Mouse (Mus musculus) heart, postnatal 0 days (tissue): ENCODE measurements around the gene Iqcg. TPM values are rescaled to one million over a fixed set of nuclear protein-coding genes. Genes with fewer than 3 reads are reported as not detected.

Experiments used
- ATAC-seq: fragments of 200-750 bp; cut with Nextera tagmentation; 2 replicates; pipeline ENCODE4 v1.8.0; 2017; ENCODE audit warnings: low read depth, moderate number of reproducible peaks, moderate library complexity; ENCODE audit not compliant: insufficient read depth
- DNase-seq: peaks from one replicate; pipeline ENCODE4 v3.0.0-alpha.2; 2016; ENCODE audit warnings: low spot score
- H3K27ac ChIP-seq: fragments of 300-500 bp; sonication (generic); 2 replicates; pipeline ENCODE4 v1.5.1; 2014; ENCODE audit warnings: low read depth, mild to moderate bottlenecking
- H3K27me3 ChIP-seq: fragments of 300-500 bp; sonication (generic); 2 replicates; pipeline ENCODE4 v1.6.1; 2014; ENCODE audit warnings: low read length, mixed read lengths; ENCODE audit not compliant: control insufficient read depth, insufficient read depth
- H3K36me3 ChIP-seq: fragments of 300-500 bp; sonication (generic); replicated peaks from 2 replicates; pipeline ENCODE4 v1.6.1; 2014; ENCODE audit warnings: low read length, mixed read lengths; ENCODE audit not compliant: control insufficient read depth, insufficient read depth
- H3K4me1 ChIP-seq: fragments of 300-500 bp; sonication (generic); 2 replicates; pipeline ENCODE4 v1.6.1; 2014; ENCODE audit warnings: antibody characterized with exemption; ENCODE audit not compliant: control insufficient read depth, insufficient read depth
- H3K4me2 ChIP-seq: fragments of 300-500 bp; sonication (generic); 2 replicates; pipeline ENCODE4 v1.6.1; 2014; ENCODE audit warnings: low read depth, mild to moderate bottlenecking, low read length, moderate library complexity
- H3K4me3 ChIP-seq: fragments of 300-500 bp; sonication (generic); 2 replicates; pipeline ENCODE4 v1.5.1; 2014; ENCODE audit warnings: low read depth, low read length
- H3K9ac ChIP-seq: fragments of 300-500 bp; sonication (generic); replicated peaks from 2 replicates; pipeline ENCODE4 v1.6.1; 2014; ENCODE audit warnings: low read depth, low read length, mixed read lengths
- H3K9me3 ChIP-seq: fragments of 300-500 bp; sonication (generic); replicated peaks from 2 replicates; pipeline ENCODE4 v1.6.1; 2016; ENCODE audit warnings: low read length; ENCODE audit not compliant: control insufficient read depth
- CTCF ChIP-seq: IDR thresholded peaks from 2 replicates; pipeline ENCODE4 v1.5.1; 2016; ENCODE audit warnings: antibody characterized with exemption, control low read depth, low read depth
- EP300 ChIP-seq: IDR thresholded peaks from 2 replicates; pipeline ENCODE4 v1.6.1; 2016; ENCODE audit warnings: antibody characterized with exemption, low read depth
- WGBS: fragments of 180-500 bp; shearing (Covaris S2); extraction: QIAGEN DNeasy Blood & Tissue Kit; methylation state at CpG from one replicate; pipeline ENCODE4 v1.1.7; 2014; 5-methylcytosine and 5-hydroxymethylcytosine counted together
- polyA plus RNA-seq: library from polyadenylated mRNA; unstranded; fragments of >200 nt; fragmentation: Nextera tagmentation; extraction: Ambion mirVana; gene quantifications from 2 replicates; pipeline ENCODE4 v1.2.1, GENCODE M21; 2015
- total RNA-seq: library from RNA; depleted of rRNA; stranded (reverse); fragments of >200 nt; gene quantifications from 2 replicates; pipeline ENCODE4 v1.2.3, GENCODE M21; 2014; ENCODE audit warnings: low replicate concordance

The Iqcg gene
- total and polyA plus RNA-seq, 2 experiments from 2014 or later, result 0.23 to 0.83 TPM

DNA sequence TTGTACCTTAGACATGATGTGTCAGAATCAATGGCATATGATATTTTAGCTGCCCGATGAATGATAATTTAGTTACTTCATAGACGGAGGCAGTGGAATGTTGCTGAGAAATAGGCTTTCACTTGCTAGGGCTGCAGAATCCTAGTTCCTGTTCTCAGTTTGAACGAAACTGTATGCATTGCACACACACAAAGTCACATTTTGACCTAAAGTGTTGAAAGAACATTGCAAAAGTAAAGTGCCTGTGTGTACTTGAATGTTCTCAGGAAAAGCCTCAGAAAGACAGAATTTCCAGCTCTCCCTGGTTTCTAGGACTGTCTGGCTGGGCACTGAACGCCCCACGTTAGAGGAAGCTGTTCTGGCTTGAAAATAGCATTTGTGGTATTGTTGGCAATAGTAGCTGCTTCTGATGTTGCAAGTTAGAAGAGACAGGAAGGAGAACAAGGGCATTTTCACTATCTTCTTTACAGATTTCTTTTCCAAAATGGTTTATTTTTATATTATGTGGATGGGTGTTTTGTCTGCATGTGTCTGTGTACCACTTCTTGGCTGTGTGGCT is 21.1 kb upstream of the Iqcg start:
- Histone ChIP-seq H3K27ac (no peak overlapping the region), H3K4me3 (no peak overlapping the region), H3K4me2 (no peak overlapping the region), H3K9me3 (no peaks in the 10 kb centered on the region), H3K36me3 (0 out of 2 replicates have a peak, but pooled peaks cover 18% of the 10 kb centered on the region), H3K9ac (no peak overlapping the region), H3K4me1 (no peaks in the 10 kb centered on the region), H3K27me3 (no peaks in the 10 kb centered on the region)
- no peak for DNase-seq
- no peak for TF ChIP-seq CTCF
- TF ChIP-seq EP300, result no peak
- WGBS, result 76% methylated on average over 5 of the region's 5 CpGs
- ATAC-seq, result no peak

DNA sequence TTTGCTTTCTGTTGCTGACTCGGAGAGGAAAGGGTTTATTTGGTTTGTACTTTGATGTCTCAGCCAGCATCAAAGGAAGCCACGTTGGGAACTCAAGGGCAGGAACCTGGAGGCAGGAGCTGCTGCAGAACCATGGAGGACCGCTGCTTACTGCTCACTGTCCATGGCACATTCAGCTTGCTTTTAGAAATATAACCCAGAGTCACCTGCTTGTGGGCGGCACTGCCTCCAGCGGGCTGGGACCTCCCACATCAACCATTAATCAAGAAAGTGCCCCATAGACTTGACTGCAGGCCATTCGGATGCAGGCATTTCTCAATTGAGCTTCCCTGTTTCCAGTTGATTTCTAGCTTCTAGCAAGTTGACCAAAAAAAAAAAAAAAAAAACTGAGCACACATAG is 20.1 kb upstream of the Iqcg start:
- TF ChIP-seq CTCF (no peak), EP300 (no peak)
- DNase-seq, result no peak
- Histone ChIP-seq H3K4me2 (no peak overlapping the region), H3K27me3 (no peaks in the 10 kb centered on the region), H3K9me3 (no peaks in the 10 kb centered on the region), H3K9ac (no peak overlapping the region), H3K4me3 (no peak overlapping the region), H3K27ac (no peak overlapping the region), H3K36me3 (0 out of 2 replicates have a peak, but pooled peaks cover 13% of the 10 kb centered on the region), H3K4me1 (no peaks in the 10 kb centered on the region)
- no peak for ATAC-seq
- 75% methylated on average over 6 of the region's 6 CpGs for WGBS

DNA sequence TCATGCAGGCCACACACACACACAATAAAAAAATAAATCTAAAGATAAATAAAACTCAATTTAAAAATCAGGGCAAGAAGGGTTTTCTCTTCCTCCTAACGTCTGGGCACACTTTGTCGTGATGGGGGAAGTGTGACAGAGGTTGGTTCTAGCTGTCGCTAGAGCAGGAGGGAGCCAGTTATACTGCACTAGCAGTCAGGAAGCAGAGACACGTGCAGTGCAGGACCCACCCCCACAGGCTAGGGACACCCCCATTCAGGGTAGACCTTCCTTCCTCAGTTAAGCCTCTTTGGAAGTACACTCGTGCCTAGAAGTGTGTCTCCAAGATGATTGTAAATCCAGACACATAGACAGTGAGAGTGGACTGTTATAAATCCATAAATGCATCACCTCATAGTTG is 18.9 kb upstream of the Iqcg start:
- DNase-seq (no peak), ATAC-seq (no peak)
- no peaks in the 10 kb centered on the region for H3K9me3 ChIP-seq
- WGBS, result 68% methylated on average over 5 of the region's 5 CpGs
- H3K36me3 ChIP-seq, result 0 out of 2 replicates have a peak, but pooled peaks cover 11% of the 10 kb centered on the region
- no peak overlapping the region for H3K27ac ChIP-seq
- H3K27me3 ChIP-seq, result no peaks in the 10 kb centered on the region
- H3K4me1 ChIP-seq, result no peaks in the 10 kb centered on the region
- H3K4me2 ChIP-seq, result no peak overlapping the region
- TF ChIP-seq EP300 (no peak), CTCF (no peak)
- no peak overlapping the region for H3K9ac ChIP-seq
- no peak overlapping the region for H3K4me3 ChIP-seq

DNA sequence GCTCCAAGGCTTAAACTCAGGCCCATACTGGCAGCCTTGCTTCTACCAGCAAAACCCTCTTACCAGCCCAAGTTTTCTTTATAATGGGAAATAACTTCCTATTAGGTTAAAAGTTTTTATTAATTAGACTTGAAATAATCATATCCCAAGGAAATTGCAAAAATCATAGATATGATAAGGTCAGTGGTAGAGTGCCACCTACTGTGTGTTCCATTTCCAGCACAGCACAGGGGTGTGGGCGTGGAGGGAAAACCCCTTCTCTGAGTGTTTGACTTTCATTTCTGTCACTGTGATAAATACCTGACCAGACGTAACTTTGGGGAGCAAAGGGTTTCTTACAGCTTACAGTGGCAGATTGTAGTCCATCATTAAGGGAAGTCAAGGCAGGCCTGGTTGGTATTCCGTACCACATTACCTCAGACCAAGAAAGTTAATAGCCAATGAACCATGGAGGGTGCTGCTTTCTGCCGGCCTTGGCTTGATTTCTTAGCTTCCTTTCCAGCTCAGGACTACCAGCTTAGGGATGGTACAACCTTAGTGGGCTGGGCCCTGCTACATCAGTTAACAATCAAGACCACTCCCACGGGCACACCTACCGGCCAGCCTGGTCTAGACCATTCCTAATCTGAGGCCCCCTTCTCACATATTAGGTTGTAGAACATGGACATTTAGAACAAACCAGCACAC is 17.0 kb upstream of the Iqcg start:
- TF ChIP-seq EP300, result no peak
- no peak for TF ChIP-seq CTCF
- no peak for DNase-seq
- no peak for ATAC-seq
- no peak overlapping the region for H3K4me3 ChIP-seq
- WGBS, result 88% methylated on average over 6 of the region's 6 CpGs
- no peak overlapping the region for H3K9ac ChIP-seq
- H3K9me3 ChIP-seq, result no peaks in the 10 kb centered on the region
- H3K4me1 ChIP-seq, result no peaks in the 10 kb centered on the region
- no peak overlapping the region for H3K27ac ChIP-seq
- no peak overlapping the region for H3K4me2 ChIP-seq
- H3K27me3 ChIP-seq, result no peaks in the 10 kb centered on the region
- peaks cover 15% of the 10 kb centered on the region; the same call in 1 of the 2 replicates for H3K36me3 ChIP-seq

DNA sequence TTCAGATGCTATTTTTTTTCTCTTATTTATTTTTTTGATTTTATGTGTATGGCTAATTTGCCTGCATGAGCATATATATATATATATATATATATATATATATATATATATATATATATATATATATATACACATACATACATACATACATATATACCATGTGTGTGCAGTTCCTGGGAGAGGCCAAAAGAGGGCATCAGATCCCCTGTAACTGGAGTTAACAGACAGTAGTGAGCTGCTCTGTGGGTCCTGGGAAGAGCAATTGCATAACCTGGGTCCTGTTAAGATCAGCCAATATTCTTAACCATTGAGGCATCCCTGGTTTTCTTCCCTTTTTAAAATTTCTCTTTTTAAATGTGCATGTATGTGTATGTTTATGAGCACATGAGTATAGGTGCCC is 14.9 kb upstream of the Iqcg start:
- no peak overlapping the region for H3K9ac ChIP-seq
- no peak for TF ChIP-seq EP300
- TF ChIP-seq CTCF, result no peak
- H3K27ac ChIP-seq, result no peak overlapping the region
- H3K9me3 ChIP-seq, result no peaks in the 10 kb centered on the region
- peaks cover 15% of the 10 kb centered on the region; the same call in 1 of the 2 replicates for H3K36me3 ChIP-seq
- DNase-seq, result no peak
- no peaks in the 10 kb centered on the region for H3K27me3 ChIP-seq
- no peak overlapping the region for H3K4me2 ChIP-seq
- no peak for ATAC-seq
- no peaks in the 10 kb centered on the region for H3K4me1 ChIP-seq
- H3K4me3 ChIP-seq, result no peak overlapping the region
